Mouse (Mus musculus): Measurements from ENCODE around the gene Sept8. TPM values are rescaled to one million over a fixed set of nuclear protein-coding genes. Genes with fewer than 3 reads are reported as not detected.

Sept8 gene
- polyA plus RNA-seq, 2 experiments = 18.3 to 33.1 TPM

DNA sequence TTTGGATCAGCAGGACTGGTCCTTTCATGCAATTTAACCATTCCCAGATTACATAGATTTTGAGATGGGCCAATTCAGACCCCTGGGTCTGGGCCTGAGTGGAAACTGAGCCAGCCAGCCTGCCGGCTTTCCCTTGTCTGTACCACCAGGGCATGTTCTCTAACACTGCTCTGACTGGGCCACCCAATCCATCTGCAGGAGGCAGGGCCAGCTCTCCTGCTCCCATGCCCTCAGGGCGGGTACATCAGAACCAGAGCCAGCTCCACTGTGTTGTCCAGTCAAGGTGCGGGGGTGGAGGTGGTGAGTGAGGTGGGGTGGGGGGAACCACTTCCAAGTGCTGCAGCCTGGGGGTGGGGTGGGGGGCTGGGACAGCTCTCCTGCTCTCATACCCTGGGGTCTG, 32.7 kb upstream of the Sept8 start:
- Histone ChIP-seq H3K4me1 (replicated peaks; ENCODE audit: control insufficient read depth in 2 of 2, insufficient read depth in 2 of 2, low read length in 1 of 2) (peaks cover 31% of the 10 kb centered on the region in 2 experiments), H3K27me3 (ENCODE audit: control insufficient read depth, insufficient read depth, low read length) (peaks cover 14% of the 10 kb centered on the region), H3K27ac (no peak overlapping the region), H3K4me3 (ENCODE audit: insufficient read depth in 1 of 2, low read depth in 2 of 2, low read length in 2 of 2) (no peak overlapping the region), H3K36me3 (replicated peaks; ENCODE audit: control insufficient read depth, insufficient read depth, low read depth) (no peaks in the 10 kb centered on the region), H3K4me2 (ENCODE audit: low read depth) (no peak overlapping the region), H3K9ac (replicated peaks) (no peak overlapping the region), H3K9me3 (ENCODE audit: control insufficient read depth, low read length) (no peaks in the 10 kb centered on the region; the same call in 1 of the 2 replicates)
- ATAC-seq (ENCODE audit: insufficient read depth) (no peak), DNase-seq (ENCODE audit: low read depth in 3 of 3, low spot score in 3 of 3) (no peak)
- TF ChIP-seq EP300 (IDR thresholded peaks at IDR 0.05; ENCODE audit: low read depth) (no peak), CTCF (IDR thresholded peaks at IDR 0.05; ENCODE audit: low read depth) (no peak)
- 66% methylated on average over 3 of the region's 3 CpGs for WGBS (ENCODE audit: insufficient replicate concordance)

GRCm38 (mm10) chr11:53486822-53487594, 32.0 kb upstream of the Sept8 start:
- ATAC-seq (ENCODE audit: insufficient read depth) (no peak), DNase-seq (ENCODE audit: low read depth in 3 of 3, low spot score in 3 of 3) (no peak)
- Histone ChIP-seq H3K27me3 (ENCODE audit: control insufficient read depth, insufficient read depth, low read length) (peaks cover 14% of the 10 kb centered on the region), H3K4me2 (ENCODE audit: low read depth) (peak overlapping the region; percentile 30), H3K4me1 (replicated peaks; ENCODE audit: control insufficient read depth in 2 of 2, insufficient read depth in 2 of 2, low read length in 1 of 2) (peaks cover 27 to 28% of the 10 kb centered on the region in 2 experiments), H3K27ac (no peak overlapping the region), H3K36me3 (replicated peaks; ENCODE audit: control insufficient read depth, insufficient read depth, low read depth) (no peaks in the 10 kb centered on the region), H3K4me3 (ENCODE audit: insufficient read depth in 1 of 2, low read depth in 2 of 2, low read length in 2 of 2) (no peak overlapping the region), H3K9me3 (ENCODE audit: control insufficient read depth, low read length) (no peaks in the 10 kb centered on the region; the same call in 1 of the 2 replicates), H3K9ac (replicated peaks) (no peak overlapping the region)
- 9% methylated on average over 27 of the region's 27 CpGs for WGBS (ENCODE audit: insufficient replicate concordance)
- TF ChIP-seq EP300 (IDR thresholded peaks at IDR 0.05; ENCODE audit: low read depth) (no peak), CTCF (IDR thresholded peaks at IDR 0.05; ENCODE audit: low read depth) (no peak)

DNA sequence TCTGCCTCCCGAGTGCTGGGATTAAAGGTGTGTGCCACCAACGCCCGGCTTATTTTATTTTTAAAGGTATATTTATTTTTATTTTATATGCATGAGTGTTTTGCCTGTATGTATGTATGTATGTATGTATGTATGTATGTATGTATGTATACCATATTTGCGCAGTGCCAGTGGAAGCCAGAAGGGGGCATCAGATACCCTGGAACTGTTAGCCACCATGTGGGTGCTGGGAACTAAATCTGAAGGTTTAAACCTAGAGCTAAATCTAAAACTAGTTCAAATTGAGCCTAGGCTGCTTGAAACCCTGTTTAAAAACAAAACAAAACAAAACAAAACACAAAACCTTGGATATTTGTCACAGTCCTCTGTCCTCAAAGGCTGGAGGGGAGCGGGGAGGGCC, 30.1 kb upstream of the Sept8 start:
- no peaks in the 10 kb centered on the region; the same call in 1 of the 2 replicates for H3K9me3 ChIP-seq (ENCODE audit: control insufficient read depth, low read length)
- TF ChIP-seq CTCF (IDR thresholded peaks at IDR 0.05; ENCODE audit: low read depth) (peak; percentile 49), EP300 (IDR thresholded peaks at IDR 0.05; ENCODE audit: low read depth) (no peak)
- ATAC-seq (ENCODE audit: insufficient read depth) (no peak), DNase-seq (ENCODE audit: low read depth in 3 of 3, low spot score in 3 of 3) (no peak)
- WGBS (ENCODE audit: insufficient replicate concordance) = 82% methylated on average over 5 of the region's 5 CpGs
- peaks cover 11 to 12% of the 10 kb centered on the region in 2 experiments for H3K4me1 ChIP-seq (replicated peaks; ENCODE audit: control insufficient read depth in 2 of 2, insufficient read depth in 2 of 2, low read length in 1 of 2)
- H3K27ac ChIP-seq = no peak overlapping the region
- H3K27me3 ChIP-seq (ENCODE audit: control insufficient read depth, insufficient read depth, low read length) = peaks cover 14% of the 10 kb centered on the region
- H3K9ac ChIP-seq (replicated peaks) = no peak overlapping the region
- no peak overlapping the region for H3K4me3 ChIP-seq (ENCODE audit: insufficient read depth in 1 of 2, low read depth in 2 of 2, low read length in 2 of 2)
- H3K4me2 ChIP-seq (ENCODE audit: low read depth) = no peak overlapping the region
- H3K36me3 ChIP-seq (replicated peaks; ENCODE audit: control insufficient read depth, insufficient read depth, low read depth) = no peaks in the 10 kb centered on the region

- 75% methylated on average over 9 of the region's 9 CpGs for WGBS (ENCODE audit: insufficient replicate concordance)
- H3K4me1 ChIP-seq (replicated peaks; ENCODE audit: control insufficient read depth in 2 of 2, insufficient read depth in 2 of 2, low read length in 1 of 2) = peaks cover 7 to 8% of the 10 kb centered on the region in 2 experiments
- no peak overlapping the region for H3K4me3 ChIP-seq (ENCODE audit: insufficient read depth in 1 of 2, low read depth in 2 of 2, low read length in 2 of 2)
- no peak overlapping the region for H3K4me2 ChIP-seq (ENCODE audit: low read depth)
- TF ChIP-seq CTCF (IDR thresholded peaks at IDR 0.05; ENCODE audit: low read depth) (no peak), EP300 (IDR thresholded peaks at IDR 0.05; ENCODE audit: low read depth) (no peak)
- H3K9me3 ChIP-seq (ENCODE audit: control insufficient read depth, low read length) = no peaks in the 10 kb centered on the region; the same call in 1 of the 2 replicates
- no peak overlapping the region for H3K9ac ChIP-seq (replicated peaks)
- no peak for ATAC-seq (ENCODE audit: insufficient read depth)
- H3K36me3 ChIP-seq (replicated peaks; ENCODE audit: control insufficient read depth, insufficient read depth, low read depth) = no peaks in the 10 kb centered on the region
- no peak for DNase-seq (ENCODE audit: low read depth in 3 of 3, low spot score in 3 of 3)
- H3K27ac ChIP-seq = no peak overlapping the region
- peaks cover 14% of the 10 kb centered on the region for H3K27me3 ChIP-seq (ENCODE audit: control insufficient read depth, insufficient read depth, low read length)
These were observed 29.6 kb upstream of the Sept8 start for GRCm38 (mm10) chr11:53489421-53489820.

GRCm38 (mm10) chr11:53491954-53492401, 27.1 kb upstream of the Sept8 start:
- WGBS (ENCODE audit: insufficient replicate concordance) = 18% methylated on average over 8 of the region's 8 CpGs
- H3K9me3 ChIP-seq (ENCODE audit: control insufficient read depth, low read length) = no peaks in the 10 kb centered on the region; the same call in 1 of the 2 replicates
- no peak overlapping the region for H3K4me2 ChIP-seq (ENCODE audit: low read depth)
- DNase-seq (ENCODE audit: low read depth in 3 of 3, low spot score in 3 of 3) (no peak), ATAC-seq (ENCODE audit: insufficient read depth) (no peak)
- no peak overlapping the region for H3K27ac ChIP-seq
- TF ChIP-seq EP300 (IDR thresholded peaks at IDR 0.05; ENCODE audit: low read depth) (no peak), CTCF (IDR thresholded peaks at IDR 0.05; ENCODE audit: low read depth) (no peak)
- peaks cover 9% of the 10 kb centered on the region for H3K27me3 ChIP-seq (ENCODE audit: control insufficient read depth, insufficient read depth, low read length)
- H3K9ac ChIP-seq (replicated peaks) = no peak overlapping the region
- peaks cover 2 to 6% of the 10 kb centered on the region in 2 experiments; a peak in 3 of 4 replicates for H3K4me1 ChIP-seq (replicated peaks; ENCODE audit: control insufficient read depth in 2 of 2, insufficient read depth in 2 of 2, low read length in 1 of 2)
- no peak overlapping the region for H3K4me3 ChIP-seq (ENCODE audit: insufficient read depth in 1 of 2, low read depth in 2 of 2, low read length in 2 of 2)
- H3K36me3 ChIP-seq (replicated peaks; ENCODE audit: control insufficient read depth, insufficient read depth, low read depth) = no peaks in the 10 kb centered on the region

Measured in liver, embryonic 14.5 days (tissue).